Mouse (Mus musculus): ENCODE data around the gene Ltbp3. TPM values are rescaled to one million over a fixed set of nuclear protein-coding genes. Genes with fewer than 3 reads are reported as not detected.

The Ltbp3 gene
- polyA plus RNA-seq, 1 experiment = not detected

DNA sequence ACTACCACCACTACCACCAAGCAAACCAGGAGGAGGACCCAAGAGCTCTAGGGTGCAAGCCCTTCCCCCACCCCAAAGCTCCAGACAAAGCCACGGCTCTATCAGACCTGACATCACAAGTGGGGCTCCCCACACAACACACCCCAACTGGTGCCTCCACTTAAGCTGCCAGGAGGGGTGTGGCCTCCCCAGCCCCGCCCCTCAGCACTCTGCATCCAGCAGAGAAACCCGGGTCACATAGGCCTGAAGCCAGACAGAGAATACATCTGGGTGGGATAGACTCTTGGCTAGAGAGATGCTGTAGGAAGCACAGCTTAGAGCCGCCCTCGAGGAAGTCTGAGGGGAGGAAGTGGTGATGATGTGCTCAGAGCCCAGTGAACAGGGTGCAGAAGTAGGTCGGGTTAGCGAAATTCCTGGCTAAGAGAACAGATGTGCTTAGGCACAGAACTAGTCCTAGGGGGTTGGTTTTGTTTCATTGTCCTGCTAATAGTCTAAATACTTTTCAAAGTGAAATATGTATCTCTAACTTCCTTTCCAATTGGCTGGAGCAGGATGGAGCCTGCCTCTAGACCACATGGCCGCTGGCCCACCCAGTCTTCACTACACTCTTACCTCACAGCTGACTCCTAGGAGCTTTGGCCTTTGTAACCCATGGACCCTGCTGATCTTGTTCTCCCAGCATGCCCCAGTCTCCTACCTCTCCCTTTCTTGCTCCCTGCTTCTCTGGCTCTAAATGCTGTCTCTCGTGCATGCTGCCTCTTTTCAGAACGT lies 35.7 kb upstream of the Ltbp3 start:
- WGBS = 42% methylated on average over 10 of the region's 10 CpGs

DNA sequence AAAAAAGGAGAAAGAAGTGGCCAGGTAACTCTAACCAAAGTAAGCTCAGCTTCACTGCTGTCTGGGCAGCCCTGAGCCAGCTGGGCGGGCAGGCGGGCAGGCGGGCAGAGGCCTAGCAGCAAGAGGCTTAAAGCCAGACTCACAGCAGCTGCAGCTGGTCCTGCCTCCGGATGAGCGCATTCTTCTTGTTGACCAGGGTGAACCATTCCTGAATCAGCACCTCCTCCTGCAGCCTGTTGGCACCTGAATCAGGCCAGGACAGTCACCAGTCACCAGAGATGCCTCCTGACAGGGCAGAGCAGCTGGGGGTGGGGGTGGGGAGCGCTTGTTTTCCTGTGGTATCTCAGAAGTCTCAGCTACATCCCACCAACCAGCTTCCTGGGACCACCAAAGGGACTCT lies 30.6 kb upstream of the Ltbp3 start:
- no peak for TF ChIP-seq CTCF (IDR thresholded peaks at IDR 0.05; ENCODE audit: insufficient read depth, low read depth, low read length)
- no peak for TF ChIP-seq POLR2A (IDR thresholded peaks at IDR 0.05; ENCODE audit: insufficient read depth, low read depth, low read length)
- H3K27ac ChIP-seq (ENCODE audit: insufficient read depth, low read depth, low read length) = no peak overlapping the region
- 91% methylated on average over 6 of the region's 6 CpGs for WGBS
- no peak overlapping the region for H3K4me3 ChIP-seq (ENCODE audit: insufficient read depth, low read depth, low read length)
- H3K4me1 ChIP-seq (ENCODE audit: control insufficient read depth, insufficient read depth, low read length) = peaks cover 7% of the 10 kb centered on the region

More for the DNA sequence above, 35.7 kb upstream of the Ltbp3 start:
- Histone ChIP-seq H3K4me1 (ENCODE audit: control insufficient read depth, insufficient read depth, low read length) (peaks cover 9% of the 10 kb centered on the region), H3K4me3 (ENCODE audit: insufficient read depth, low read depth, low read length) (no peak overlapping the region), H3K27ac (ENCODE audit: insufficient read depth, low read depth, low read length) (no peak overlapping the region)
- TF ChIP-seq POLR2A (IDR thresholded peaks at IDR 0.05; ENCODE audit: insufficient read depth, low read depth, low read length) = no peak
- TF ChIP-seq CTCF (IDR thresholded peaks at IDR 0.05; ENCODE audit: insufficient read depth, low read depth, low read length) = no peak

DNA sequence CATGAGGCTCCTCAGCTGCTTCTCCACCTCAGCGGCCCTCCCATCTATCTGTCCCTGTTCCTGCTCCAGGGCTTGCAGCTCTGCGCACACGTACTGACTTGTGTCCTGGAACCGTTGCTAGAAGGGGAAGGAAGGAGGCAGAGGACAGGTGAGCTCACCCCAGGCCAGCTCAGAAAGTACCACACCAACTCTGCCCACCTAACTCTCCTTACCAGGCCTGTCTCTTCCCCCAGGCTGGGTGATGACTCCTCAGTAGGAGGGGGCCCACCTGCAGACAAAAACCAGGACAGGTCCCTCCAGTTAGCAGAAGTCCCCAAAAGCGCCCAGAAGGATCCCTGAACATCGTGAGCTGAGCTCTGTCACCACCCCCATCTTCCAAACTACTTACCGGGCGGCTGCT lies 30.1 kb upstream of the Ltbp3 start:
- peaks cover 8% of the 10 kb centered on the region for H3K4me1 ChIP-seq (ENCODE audit: control insufficient read depth, insufficient read depth, low read length)
- TF ChIP-seq POLR2A (IDR thresholded peaks at IDR 0.05; ENCODE audit: insufficient read depth, low read depth, low read length) = no peak
- TF ChIP-seq CTCF (IDR thresholded peaks at IDR 0.05; ENCODE audit: insufficient read depth, low read depth, low read length) = no peak
- no peak overlapping the region for H3K27ac ChIP-seq (ENCODE audit: insufficient read depth, low read depth, low read length)
- no peak overlapping the region for H3K4me3 ChIP-seq (ENCODE audit: insufficient read depth, low read depth, low read length)
- 80% methylated on average over 8 of the region's 8 CpGs for WGBS

DNA sequence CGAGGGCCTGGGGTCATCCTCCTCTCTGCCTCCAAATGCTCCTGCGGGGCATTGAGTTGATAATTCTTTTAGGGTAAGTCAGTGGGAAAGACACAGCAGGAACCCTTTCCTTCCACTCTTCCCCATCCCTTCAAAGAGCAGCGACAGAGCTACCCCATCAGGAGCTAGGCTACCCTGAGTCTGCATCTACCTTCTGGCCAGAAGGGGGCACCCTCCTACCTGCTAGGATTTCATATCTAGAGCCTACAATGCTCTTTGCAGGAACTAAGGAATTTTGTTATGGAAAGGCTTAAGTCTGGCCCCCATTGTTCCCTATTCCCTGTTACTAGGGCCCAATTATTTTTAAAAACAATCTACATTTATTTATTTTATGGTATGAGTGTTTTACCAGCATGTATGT lies 29.5 kb upstream of the Ltbp3 start:
- Histone ChIP-seq H3K4me1 (ENCODE audit: control insufficient read depth, insufficient read depth, low read length) (peaks cover 15% of the 10 kb centered on the region), H3K4me3 (ENCODE audit: insufficient read depth, low read depth, low read length) (no peak overlapping the region), H3K27ac (ENCODE audit: insufficient read depth, low read depth, low read length) (no peak overlapping the region)
- 11% methylated on average over 3 of the region's 3 CpGs for WGBS
- TF ChIP-seq POLR2A (IDR thresholded peaks at IDR 0.05; ENCODE audit: insufficient read depth, low read depth, low read length) = no peak
- no peak for TF ChIP-seq CTCF (IDR thresholded peaks at IDR 0.05; ENCODE audit: insufficient read depth, low read depth, low read length)

- H3K27ac ChIP-seq (ENCODE audit: insufficient read depth, low read depth, low read length) = no peak overlapping the region
- WGBS = 92% methylated on average over 14 of the region's 14 CpGs
Measured at GRCm38 (mm10) chr19:5711907-5712460, 28.7 kb upstream of the Ltbp3 start.

DNA sequence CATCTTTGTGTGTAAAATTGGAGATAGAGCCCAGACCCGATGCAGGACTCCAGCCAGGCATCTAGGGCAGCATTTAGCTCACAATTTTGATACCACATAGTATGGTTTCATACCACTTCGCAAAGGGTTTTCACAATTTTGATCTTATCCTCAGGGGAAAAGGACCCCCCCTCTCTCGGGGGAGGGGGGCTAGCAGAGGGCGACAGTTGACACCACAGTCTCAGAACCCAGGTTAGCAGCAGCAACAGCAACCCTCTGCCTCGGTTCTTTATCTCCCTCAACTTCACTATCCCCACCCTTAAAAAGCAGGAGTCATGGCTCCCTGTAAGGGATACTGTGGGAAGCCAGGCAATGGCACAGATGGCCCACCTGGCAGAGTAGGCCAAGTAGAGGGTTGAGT lies 27.4 kb upstream of the Ltbp3 start:
- Histone ChIP-seq H3K27ac (ENCODE audit: insufficient read depth, low read depth, low read length) (no peak overlapping the region), H3K4me1 (ENCODE audit: control insufficient read depth, insufficient read depth, low read length) (peaks cover 24% of the 10 kb centered on the region), H3K4me3 (ENCODE audit: insufficient read depth, low read depth, low read length) (no peak overlapping the region)
- no peak for TF ChIP-seq POLR2A (IDR thresholded peaks at IDR 0.05; ENCODE audit: insufficient read depth, low read depth, low read length)
- no peak for TF ChIP-seq CTCF (IDR thresholded peaks at IDR 0.05; ENCODE audit: insufficient read depth, low read depth, low read length)
- 73% methylated on average over 5 of the region's 5 CpGs for WGBS

More at GRCm38 (mm10) chr19:5711907-5712460, 28.7 kb upstream of the Ltbp3 start:
- no peak overlapping the region for H3K4me3 ChIP-seq (ENCODE audit: insufficient read depth, low read depth, low read length)
- TF ChIP-seq CTCF (IDR thresholded peaks at IDR 0.05; ENCODE audit: insufficient read depth, low read depth, low read length) (no peak), POLR2A (IDR thresholded peaks at IDR 0.05; ENCODE audit: insufficient read depth, low read depth, low read length) (no peak)
- H3K4me1 ChIP-seq (ENCODE audit: control insufficient read depth, insufficient read depth, low read length) = peaks cover 20% of the 10 kb centered on the region

- peaks cover 24% of the 10 kb centered on the region for H3K4me1 ChIP-seq (ENCODE audit: control insufficient read depth, insufficient read depth, low read length)
- H3K4me3 ChIP-seq (ENCODE audit: insufficient read depth, low read depth, low read length) = no peak overlapping the region
- TF ChIP-seq POLR2A (IDR thresholded peaks at IDR 0.05; ENCODE audit: insufficient read depth, low read depth, low read length) = no peak
- TF ChIP-seq CTCF (IDR thresholded peaks at IDR 0.05; ENCODE audit: insufficient read depth, low read depth, low read length) = no peak
- WGBS = 16% methylated on average over 2 of the region's 2 CpGs
- H3K27ac ChIP-seq (ENCODE audit: insufficient read depth, low read depth, low read length) = no peak overlapping the region
Measured at GRCm38 (mm10) chr19:5713730-5714129, 27.0 kb upstream of the Ltbp3 start.

- WGBS = 26% methylated on average over 43 of the region's 43 CpGs
- Histone ChIP-seq H3K4me3 (ENCODE audit: insufficient read depth, low read depth, low read length) (peak overlapping the region; percentile 31), H3K4me1 (ENCODE audit: control insufficient read depth, insufficient read depth, low read length) (peaks cover 24% of the 10 kb centered on the region), H3K27ac (ENCODE audit: insufficient read depth, low read depth, low read length) (no peak overlapping the region)
- TF ChIP-seq CTCF (IDR thresholded peaks at IDR 0.05; ENCODE audit: insufficient read depth, low read depth, low read length) (peak; percentile 50; the same call in 1 of the 2 replicates), POLR2A (IDR thresholded peaks at IDR 0.05; ENCODE audit: insufficient read depth, low read depth, low read length) (no peak)
Measured at GRCm38 (mm10) chr19:5715793-5716688, 24.7 kb upstream of the Ltbp3 start.

All from olfactory bulb, adult 2 months (tissue).